Mouse (Mus musculus) G1E (cell line): Measurements from ENCODE around the gene Tns1.

ENCODE experiments used
- CTCF ChIP-seq: IDR thresholded peaks from 2 replicates; pipeline ENCODE4 v1.5.1; 2012; ENCODE audit warnings: low read depth, low read length, inconsistent platforms, mixed read lengths
- GATA1 ChIP-seq: IDR thresholded peaks from 2 replicates; pipeline ENCODE4 v1.6.1; 2012; ENCODE audit warnings: borderline replicate concordance, low read length, inconsistent platforms, mixed read lengths
- GATA2 ChIP-seq: IDR thresholded peaks from 2 replicates; pipeline ENCODE4 v1.6.1; 2012; ENCODE audit warnings: low read depth, low read length, inconsistent platforms, borderline replicate concordance
- POLR2AphosphoS5 ChIP-seq: IDR thresholded peaks from 2 replicates; pipeline ENCODE4 v1.6.1; 2012; ENCODE audit warnings: low read depth, low read length, inconsistent platforms; ENCODE audit not compliant: insufficient replicate concordance
- TAL1 ChIP-seq: conservative IDR thresholded peaks from 2 replicates; pipeline ENCODE4 v1.6.1; 2012; ENCODE audit warnings: low read depth, low read length, inconsistent platforms, mixed read lengths

DNA sequence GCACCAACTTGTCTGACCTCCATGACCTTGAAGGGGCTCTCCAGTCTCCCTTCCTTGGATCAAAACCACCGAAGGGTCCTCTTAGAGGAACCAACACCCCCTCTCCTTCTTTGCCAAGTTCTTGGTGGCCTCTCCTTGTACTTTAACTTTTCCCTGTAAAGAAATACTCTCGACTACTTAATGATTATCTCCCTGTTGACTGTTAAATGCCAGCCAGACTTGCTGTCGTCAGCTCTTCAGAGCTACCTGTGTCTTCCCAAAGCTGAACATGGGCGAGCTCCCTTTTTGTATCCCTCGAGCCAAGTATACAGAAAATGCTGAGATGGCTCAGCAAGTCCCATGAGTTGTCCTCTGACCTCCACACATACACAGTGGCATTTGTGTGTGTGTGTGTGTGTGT, 30.8 kb downstream of the Tns1 start:
- TF ChIP-seq GATA1 (no peak), CTCF (no peak), TAL1 (no peak), POLR2AphosphoS5 (no peak), GATA2 (no peak)
